Mouse (Mus musculus) spleen, adult 2 months (tissue): Measurements from ENCODE around the gene Wdfy1.

Source experiments
- CTCF ChIP-seq: fragments of 200-500 bp; IDR thresholded peaks from 2 replicates; pipeline ENCODE4 v1.5.1; 2011; ENCODE audit warnings: mild to moderate bottlenecking, inconsistent platforms; ENCODE audit not compliant: insufficient read depth, insufficient read length, insufficient replicate concordance; ENCODE audit errors: extremely low read depth
- POLR2A ChIP-seq: fragments of 200-500 bp; IDR thresholded peaks from 2 replicates; pipeline ENCODE4 v1.6.1; 2011; ENCODE audit warnings: low read depth, low read length, inconsistent platforms

GRCm38 (mm10) chr1:79755376-79755775 is 20.6 kb downstream of the Wdfy1 start:
- no peak for TF ChIP-seq CTCF
- no peak for TF ChIP-seq POLR2A
